Mouse (Mus musculus): ENCODE results near the gene Casr. TPM values are rescaled to one million over a fixed set of nuclear protein-coding genes. Genes with fewer than 3 reads are reported as not detected.

Gene Casr
- total RNA-seq, 2 experiments from 2014 or later = 9.4 to 13.6 TPM

Other genes starting within 250 kb of the Casr start
- not detected for gene BC117090, start 227.8 kb downstream of the Casr start, total RNA-seq (2021)
- gene BC100530, start 194.4 kb downstream of the Casr start, total RNA-seq (2021) = not detected
- not detected for gene Stfa2, start 153.7 kb downstream of the Casr start, total RNA-seq (2021)
- not detected for gene Stfa3, start 106.7 kb downstream of the Casr start, total RNA-seq (2021)
- 1 to 10 TPM; 1.7 to 2.1 TPM for gene Cd86, start 103.9 kb upstream of the Casr start, total RNA-seq (2021)
- under 1 TPM; 0.18 to 0.45 TPM for gene Ildr1, start 131.8 kb upstream of the Casr start, total RNA-seq (2021)
- gene Slc15a2, start 222.8 kb upstream of the Casr start, total RNA-seq (2021) = 10 to 100 TPM; 45.1 to 46.1 TPM